Mouse (Mus musculus): ENCODE measurements around the gene Actb. TPM values are rescaled to one million over a fixed set of nuclear protein-coding genes. Genes with fewer than 3 reads are reported as not detected.

Actb gene
- polyA plus RNA-seq, 1 experiment = 3,823 TPM

- Histone ChIP-seq H3K4me1 (ENCODE audit: control insufficient read depth, insufficient read depth, low read length) (no peaks in the 10 kb centered on the region), H3K27ac (ENCODE audit: insufficient read depth, low read length) (no peak overlapping the region), H3K36me3 (ENCODE audit: control insufficient read depth, insufficient read depth, low read length, poor library complexity, severe bottlenecking) (peaks cover 36% of the 10 kb centered on the region), H3K9ac (ENCODE audit: low read depth, poor library complexity, severe bottlenecking) (no peak overlapping the region), H3K27me3 (ENCODE audit: control insufficient read depth, insufficient read depth, low read length, poor library complexity, severe bottlenecking) (no peaks in the 10 kb centered on the region), H3K4me3 (ENCODE audit: low read depth, low read length) (no peak overlapping the region), H3K9me3 (replicated peaks; ENCODE audit: control insufficient read depth, insufficient read depth, low read length, poor library complexity, severe bottlenecking) (no peaks in the 10 kb centered on the region)
- TF ChIP-seq EP300 (IDR thresholded peaks at IDR 0.05; ENCODE audit: insufficient read depth, low read depth, low read length) = no peak
- no peak for TF ChIP-seq CTCF (IDR thresholded peaks at IDR 0.05; ENCODE audit: low read depth, low read length)
- no peak for TF ChIP-seq POLR2A (IDR thresholded peaks at IDR 0.05; ENCODE audit: insufficient read depth, low read length)
Observed at GRCm38 (mm10) chr5:142901355-142901802, 5.2 kb downstream of the Actb start.

GRCm38 (mm10) chr5:142900651-142901050 is 5.9 kb downstream of the Actb start:
- Histone ChIP-seq H3K4me3 (ENCODE audit: low read depth, low read length) (no peak overlapping the region), H3K27me3 (ENCODE audit: control insufficient read depth, insufficient read depth, low read length, poor library complexity, severe bottlenecking) (no peaks in the 10 kb centered on the region), H3K9ac (ENCODE audit: low read depth, poor library complexity, severe bottlenecking) (no peak overlapping the region), H3K9me3 (replicated peaks; ENCODE audit: control insufficient read depth, insufficient read depth, low read length, poor library complexity, severe bottlenecking) (no peaks in the 10 kb centered on the region), H3K4me1 (ENCODE audit: control insufficient read depth, insufficient read depth, low read length) (no peaks in the 10 kb centered on the region), H3K36me3 (ENCODE audit: control insufficient read depth, insufficient read depth, low read length, poor library complexity, severe bottlenecking) (peaks cover 36% of the 10 kb centered on the region), H3K27ac (ENCODE audit: insufficient read depth, low read length) (no peak overlapping the region)
- TF ChIP-seq CTCF (IDR thresholded peaks at IDR 0.05; ENCODE audit: low read depth, low read length) (no peak), POLR2A (IDR thresholded peaks at IDR 0.05; ENCODE audit: insufficient read depth, low read length) (no peak), EP300 (IDR thresholded peaks at IDR 0.05; ENCODE audit: insufficient read depth, low read depth, low read length) (no peak)

- Histone ChIP-seq H3K27me3 (ENCODE audit: control insufficient read depth, insufficient read depth, low read length, poor library complexity, severe bottlenecking) (no peaks in the 10 kb centered on the region), H3K4me3 (ENCODE audit: low read depth, low read length) (no peak overlapping the region), H3K4me1 (ENCODE audit: control insufficient read depth, insufficient read depth, low read length) (no peaks in the 10 kb centered on the region), H3K27ac (ENCODE audit: insufficient read depth, low read length) (no peak overlapping the region), H3K36me3 (ENCODE audit: control insufficient read depth, insufficient read depth, low read length, poor library complexity, severe bottlenecking) (peaks cover 32% of the 10 kb centered on the region), H3K9me3 (replicated peaks; ENCODE audit: control insufficient read depth, insufficient read depth, low read length, poor library complexity, severe bottlenecking) (no peaks in the 10 kb centered on the region), H3K9ac (ENCODE audit: low read depth, poor library complexity, severe bottlenecking) (no peak overlapping the region)
- no peak for TF ChIP-seq POLR2A (IDR thresholded peaks at IDR 0.05; ENCODE audit: insufficient read depth, low read length)
- no peak for TF ChIP-seq CTCF (IDR thresholded peaks at IDR 0.05; ENCODE audit: low read depth, low read length)
- no peak for TF ChIP-seq EP300 (IDR thresholded peaks at IDR 0.05; ENCODE audit: insufficient read depth, low read depth, low read length)
Observed at GRCm38 (mm10) chr5:142899932-142900533, 6.5 kb downstream of the Actb start.

- Histone ChIP-seq H3K36me3 (ENCODE audit: control insufficient read depth, insufficient read depth, low read length, poor library complexity, severe bottlenecking) (peaks cover 22% of the 10 kb centered on the region), H3K9me3 (replicated peaks; ENCODE audit: control insufficient read depth, insufficient read depth, low read length, poor library complexity, severe bottlenecking) (no peaks in the 10 kb centered on the region), H3K9ac (ENCODE audit: low read depth, poor library complexity, severe bottlenecking) (no peak overlapping the region), H3K4me1 (ENCODE audit: control insufficient read depth, insufficient read depth, low read length) (no peaks in the 10 kb centered on the region), H3K27ac (ENCODE audit: insufficient read depth, low read length) (no peak overlapping the region), H3K27me3 (ENCODE audit: control insufficient read depth, insufficient read depth, low read length, poor library complexity, severe bottlenecking) (no peaks in the 10 kb centered on the region), H3K4me3 (ENCODE audit: low read depth, low read length) (no peak overlapping the region)
- TF ChIP-seq POLR2A (IDR thresholded peaks at IDR 0.05; ENCODE audit: insufficient read depth, low read length) = no peak
- no peak for TF ChIP-seq EP300 (IDR thresholded peaks at IDR 0.05; ENCODE audit: insufficient read depth, low read depth, low read length)
- TF ChIP-seq CTCF (IDR thresholded peaks at IDR 0.05; ENCODE audit: low read depth, low read length) = no peak
Observed at GRCm38 (mm10) chr5:142899057-142899601, 7.4 kb downstream of the Actb start.

GRCm38 (mm10) chr5:142898316-142898715 is 8.2 kb downstream of the Actb start:
- Histone ChIP-seq H3K27ac (ENCODE audit: insufficient read depth, low read length) (no peak overlapping the region), H3K27me3 (ENCODE audit: control insufficient read depth, insufficient read depth, low read length, poor library complexity, severe bottlenecking) (no peaks in the 10 kb centered on the region), H3K36me3 (ENCODE audit: control insufficient read depth, insufficient read depth, low read length, poor library complexity, severe bottlenecking) (peaks cover 14% of the 10 kb centered on the region), H3K4me3 (ENCODE audit: low read depth, low read length) (no peak overlapping the region), H3K9me3 (replicated peaks; ENCODE audit: control insufficient read depth, insufficient read depth, low read length, poor library complexity, severe bottlenecking) (no peaks in the 10 kb centered on the region), H3K9ac (ENCODE audit: low read depth, poor library complexity, severe bottlenecking) (no peak overlapping the region), H3K4me1 (ENCODE audit: control insufficient read depth, insufficient read depth, low read length) (no peaks in the 10 kb centered on the region)
- TF ChIP-seq POLR2A (IDR thresholded peaks at IDR 0.05; ENCODE audit: insufficient read depth, low read length) = no peak
- no peak for TF ChIP-seq CTCF (IDR thresholded peaks at IDR 0.05; ENCODE audit: low read depth, low read length)
- no peak for TF ChIP-seq EP300 (IDR thresholded peaks at IDR 0.05; ENCODE audit: insufficient read depth, low read depth, low read length)

GRCm38 (mm10) chr5:142897568-142898248 is 8.8 kb downstream of the Actb start:
- TF ChIP-seq CTCF (IDR thresholded peaks at IDR 0.05; ENCODE audit: low read depth, low read length) = no peak
- TF ChIP-seq EP300 (IDR thresholded peaks at IDR 0.05; ENCODE audit: insufficient read depth, low read depth, low read length) = no peak
- TF ChIP-seq POLR2A (IDR thresholded peaks at IDR 0.05; ENCODE audit: insufficient read depth, low read length) = no peak

More at GRCm38 (mm10) chr5:142897568-142898248, 8.8 kb downstream of the Actb start:
- Histone ChIP-seq H3K9me3 (replicated peaks; ENCODE audit: control insufficient read depth, insufficient read depth, low read length, poor library complexity, severe bottlenecking) (no peaks in the 10 kb centered on the region), H3K4me1 (ENCODE audit: control insufficient read depth, insufficient read depth, low read length) (no peaks in the 10 kb centered on the region), H3K9ac (ENCODE audit: low read depth, poor library complexity, severe bottlenecking) (no peak overlapping the region), H3K36me3 (ENCODE audit: control insufficient read depth, insufficient read depth, low read length, poor library complexity, severe bottlenecking) (peaks cover 8% of the 10 kb centered on the region), H3K4me3 (ENCODE audit: low read depth, low read length) (no peak overlapping the region), H3K27me3 (ENCODE audit: control insufficient read depth, insufficient read depth, low read length, poor library complexity, severe bottlenecking) (no peaks in the 10 kb centered on the region), H3K27ac (ENCODE audit: insufficient read depth, low read length) (no peak overlapping the region)
